Mouse (Mus musculus) layer of hippocampus, adult 2 months (tissue): ENCODE data around the gene Xxylt1. TPM values are rescaled to one million over a fixed set of nuclear protein-coding genes. Genes with fewer than 3 reads are reported as not detected.
A peak's percentile ranks its signal among the peaks of the same experiment; 100 is the strongest.

Source experiments
- DNase-seq, 2 experiments: peaks; one replicate each; pipeline ENCODE4 v3.0.0; 2022; ENCODE audit warnings: low spot score in 2 of 2
- H3K27ac ChIP-seq: fragments of 200-600 bp; 2 replicates; pipeline ENCODE4 v1.8.1; 2022
- H3K4me3 ChIP-seq: fragments of 200-600 bp; 2 replicates; pipeline ENCODE4 v1.8.1; 2022; ENCODE audit warnings: mild to moderate bottlenecking
- CTCF ChIP-seq: fragments of 200-600 bp; conservative IDR thresholded peaks from 2 replicates; pipeline ENCODE4 v1.8.1; 2022; ENCODE audit warnings: antibody characterized with exemption, mild to moderate bottlenecking, moderate library complexity
- total RNA-seq, 2 experiments: library from RNA; stranded (reverse); gene quantifications; 2 replicates each; pipeline ENCODE4 v1.2.3; 2021

Gene Xxylt1
- total RNA-seq, 2 experiments from 2014 or later, result 18.2 to 19.0 TPM

DNA sequence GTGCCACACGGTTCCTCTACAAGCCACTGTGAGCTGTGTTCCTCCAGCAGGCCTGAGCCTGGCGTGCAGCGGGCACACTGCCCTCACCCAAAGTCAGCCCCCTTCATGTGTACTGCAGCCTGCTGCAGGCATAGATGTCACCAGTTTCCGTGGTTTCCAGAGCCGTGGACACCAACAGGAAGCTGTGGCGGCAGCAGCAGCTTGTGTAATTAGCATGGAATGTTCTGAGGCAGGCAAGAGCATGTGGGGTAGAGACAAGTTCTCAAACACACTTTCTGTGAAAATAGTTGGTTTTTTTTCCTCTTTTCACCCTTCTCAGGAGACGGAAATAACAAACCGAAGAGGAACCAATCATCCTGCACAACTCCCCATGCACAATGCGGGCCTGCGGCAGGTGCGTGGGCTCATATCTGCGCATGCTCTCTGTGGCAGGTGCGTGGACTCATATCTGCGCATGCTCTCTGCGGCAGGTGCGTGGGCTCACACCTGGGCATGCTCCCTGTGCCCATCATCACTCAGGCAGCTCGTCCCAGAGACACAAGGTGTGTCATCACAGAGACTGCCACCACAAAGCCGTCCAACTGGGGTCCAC lies 109.2 kb downstream of the Xxylt1 start:
- Histone ChIP-seq H3K4me3 (no peak overlapping the region), H3K27ac (peak overlapping the region; percentile 39; the same call in 1 of the 2 replicates)
- DNase-seq, result no peak
- no peak for TF ChIP-seq CTCF

DNA sequence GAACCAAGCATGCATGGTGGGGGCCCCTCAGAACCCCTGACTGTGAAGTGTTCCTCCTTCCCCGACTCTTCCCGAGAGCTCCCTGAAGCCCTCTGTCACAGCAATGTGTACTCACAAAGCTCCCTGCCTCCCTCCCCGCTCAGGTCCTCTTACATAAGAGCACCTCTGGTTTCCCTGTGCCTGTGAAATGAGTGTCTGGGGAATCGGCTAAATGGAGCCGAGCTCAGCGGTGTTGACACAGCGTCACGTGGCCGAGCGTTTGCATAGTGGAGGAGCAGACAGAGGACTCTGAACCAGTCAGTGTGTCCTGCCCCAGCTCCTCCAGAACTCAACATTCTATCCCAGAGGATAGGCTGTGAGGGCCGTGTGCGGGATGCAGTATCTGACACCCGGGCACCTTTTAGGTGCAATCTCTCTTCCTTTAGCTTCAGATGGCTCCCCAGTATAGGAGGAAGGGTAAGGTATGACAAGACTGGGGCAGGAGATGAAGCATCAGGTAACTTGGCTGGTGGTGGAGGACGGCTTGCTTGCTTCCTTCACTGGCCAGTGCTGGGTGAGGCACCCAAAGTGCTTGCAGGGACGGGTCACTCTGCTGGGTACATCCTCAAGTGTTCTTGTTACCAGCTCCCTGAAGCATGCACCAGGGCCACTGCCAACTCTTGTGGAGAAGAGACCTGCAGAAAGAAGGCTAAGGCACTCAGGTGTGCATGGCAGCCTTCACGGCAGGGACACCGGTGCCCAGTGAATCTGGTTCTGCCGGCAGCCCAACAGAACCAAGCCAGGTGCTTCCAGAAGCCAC lies 111.8 kb downstream of the Xxylt1 start:
- no peak for TF ChIP-seq CTCF
- no peak for DNase-seq
- Histone ChIP-seq H3K4me3 (no peak overlapping the region), H3K27ac (no peak overlapping the region)

DNA sequence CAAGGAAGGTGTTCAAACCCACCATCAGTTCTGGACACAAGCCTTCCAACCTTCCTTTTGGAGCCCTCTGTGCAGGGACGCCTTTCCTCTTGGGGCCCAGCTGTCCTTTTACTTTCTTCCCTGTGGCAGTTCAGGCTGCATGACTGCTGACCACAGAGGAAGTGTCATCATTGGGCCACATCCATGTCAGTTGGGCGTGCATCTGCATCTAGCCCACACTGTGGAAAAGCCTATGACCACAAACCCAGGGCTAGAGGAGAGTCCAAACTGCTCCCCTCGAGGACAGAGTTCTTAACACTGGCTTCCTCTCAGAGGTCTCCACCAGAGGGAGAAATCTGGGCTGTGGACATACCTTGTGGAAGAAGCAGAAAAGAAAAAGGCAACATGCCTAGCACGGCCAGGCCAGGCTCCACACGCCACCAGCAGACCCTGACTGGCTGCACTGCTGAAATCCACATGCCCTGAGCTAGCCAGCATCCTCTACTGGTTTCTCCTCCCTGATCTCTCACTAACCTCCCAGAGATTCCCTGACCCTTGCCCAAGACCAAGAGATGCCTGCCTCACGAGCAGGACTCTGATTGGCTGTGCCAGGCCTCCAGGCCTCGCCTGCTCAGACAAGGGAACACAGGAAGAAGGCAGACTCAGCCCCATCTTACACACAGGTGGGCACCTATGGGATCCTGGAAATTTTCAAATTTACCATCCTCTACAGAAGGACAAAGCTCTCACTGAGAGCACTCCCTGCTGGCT lies 112.7 kb downstream of the Xxylt1 start:
- no peak overlapping the region for H3K4me3 ChIP-seq
- TF ChIP-seq CTCF, result no peak
- DNase-seq, result no peak
- no peak overlapping the region for H3K27ac ChIP-seq

DNA sequence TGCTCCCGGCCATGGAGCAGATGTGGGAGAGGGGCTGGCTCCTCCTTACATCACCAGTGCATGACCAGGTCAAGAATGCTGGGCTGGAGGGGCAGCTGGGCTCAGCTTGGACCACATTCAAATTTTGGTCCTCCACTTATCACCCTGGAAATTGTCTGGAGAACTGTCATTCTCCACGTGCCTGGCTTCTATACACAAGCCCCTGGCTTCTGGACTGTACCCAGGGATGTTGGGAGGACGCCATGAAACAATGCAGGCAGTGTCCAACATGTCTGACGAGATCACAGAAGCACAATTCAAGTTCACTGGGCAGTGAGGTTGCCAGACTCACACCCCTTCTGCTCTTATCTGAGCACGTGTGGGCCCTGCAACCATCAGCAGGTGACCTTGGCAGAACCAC lies 114.5 kb downstream of the Xxylt1 start:
- H3K4me3 ChIP-seq, result no peak overlapping the region
- DNase-seq, result no peak
- TF ChIP-seq CTCF, result no peak
- H3K27ac ChIP-seq, result no peak overlapping the region

DNA sequence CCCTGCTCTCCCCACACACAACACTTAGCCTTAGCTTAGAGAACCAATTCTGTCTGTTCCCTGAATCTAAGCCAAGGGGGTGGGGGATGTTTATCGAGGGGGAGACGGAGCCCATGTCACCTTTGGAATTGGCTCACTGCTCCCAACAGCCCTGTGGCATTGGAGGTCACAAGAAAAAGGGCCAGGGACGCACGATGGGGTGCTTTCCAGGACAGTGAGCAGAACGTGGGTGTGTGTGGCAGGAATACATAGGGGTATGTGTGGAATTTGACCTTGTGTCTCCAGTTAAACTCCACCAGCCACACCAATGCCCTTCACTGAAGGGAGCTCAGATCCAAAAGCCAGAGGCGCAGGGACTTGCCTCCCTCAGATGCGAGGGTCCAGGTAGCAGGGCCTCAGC lies 116.3 kb downstream of the Xxylt1 start:
- Histone ChIP-seq H3K27ac (no peak overlapping the region), H3K4me3 (no peak overlapping the region)
- DNase-seq, result no peak
- no peak for TF ChIP-seq CTCF

DNA sequence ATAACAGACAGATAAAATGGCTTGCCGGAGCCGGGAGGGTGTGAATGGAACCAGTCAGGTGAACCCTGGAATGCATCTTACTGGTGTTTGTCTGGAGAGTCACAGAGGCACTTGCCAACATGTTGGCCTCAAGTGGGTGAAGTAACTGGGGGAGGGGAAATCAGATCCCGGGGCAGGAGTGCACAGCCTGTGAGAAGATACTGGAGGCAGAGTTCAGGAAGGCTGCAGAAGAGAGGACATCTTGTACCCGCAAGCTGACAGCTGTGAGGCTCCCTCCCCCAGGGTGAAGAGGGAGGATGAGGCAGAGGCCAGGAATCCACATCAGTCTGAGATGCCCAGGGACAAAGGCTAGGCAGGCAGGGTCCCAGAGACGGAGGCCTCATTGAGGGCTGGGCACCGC lies 116.8 kb downstream of the Xxylt1 start:
- Histone ChIP-seq H3K27ac (no peak overlapping the region), H3K4me3 (no peak overlapping the region)
- no peak for DNase-seq
- TF ChIP-seq CTCF, result no peak

DNA sequence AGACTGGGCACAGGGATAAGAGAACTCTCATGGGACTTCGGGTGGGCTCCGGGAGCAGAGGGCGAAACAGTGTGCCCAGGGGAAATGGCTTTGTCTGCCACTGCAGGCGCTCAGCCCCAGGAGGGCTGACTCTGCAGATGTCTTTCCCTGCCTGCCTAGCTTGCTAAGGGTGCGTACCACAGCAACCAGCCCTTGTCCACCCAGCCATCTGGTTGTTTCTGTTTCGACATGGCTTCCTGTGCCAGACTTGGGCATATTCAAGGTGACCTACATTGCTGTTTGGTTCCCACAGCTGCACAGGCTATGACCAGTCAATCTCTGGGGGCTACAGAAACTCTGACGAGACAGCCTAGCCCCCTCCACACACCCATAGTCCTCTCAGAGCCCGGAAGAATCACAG lies 118.7 kb downstream of the Xxylt1 start:
- H3K4me3 ChIP-seq, result no peak overlapping the region
- no peak for TF ChIP-seq CTCF
- no peak for DNase-seq
- H3K27ac ChIP-seq, result no peak overlapping the region

DNA sequence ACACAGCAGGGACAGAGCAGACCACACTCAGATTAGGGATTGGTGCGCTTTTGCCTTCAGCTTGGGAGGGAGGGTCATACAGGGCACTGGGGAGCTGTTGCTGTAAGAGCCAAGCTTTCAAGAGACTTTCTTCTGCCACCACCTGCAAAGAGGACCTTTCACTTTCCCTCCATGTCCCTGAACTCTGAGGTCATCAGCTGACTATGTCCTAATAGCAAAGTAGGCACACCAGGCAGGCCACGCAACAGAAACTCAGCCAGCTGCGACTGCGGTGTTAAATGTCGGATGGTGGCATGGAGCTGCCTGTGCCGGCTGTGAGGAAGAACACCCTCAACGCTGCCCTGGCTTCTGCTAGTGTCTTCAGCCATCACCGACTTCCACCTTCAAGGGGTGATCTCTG lies 120.1 kb downstream of the Xxylt1 start:
- Histone ChIP-seq H3K4me3 (no peak overlapping the region), H3K27ac (no peak overlapping the region)
- TF ChIP-seq CTCF, result no peak
- DNase-seq, result no peak

DNA sequence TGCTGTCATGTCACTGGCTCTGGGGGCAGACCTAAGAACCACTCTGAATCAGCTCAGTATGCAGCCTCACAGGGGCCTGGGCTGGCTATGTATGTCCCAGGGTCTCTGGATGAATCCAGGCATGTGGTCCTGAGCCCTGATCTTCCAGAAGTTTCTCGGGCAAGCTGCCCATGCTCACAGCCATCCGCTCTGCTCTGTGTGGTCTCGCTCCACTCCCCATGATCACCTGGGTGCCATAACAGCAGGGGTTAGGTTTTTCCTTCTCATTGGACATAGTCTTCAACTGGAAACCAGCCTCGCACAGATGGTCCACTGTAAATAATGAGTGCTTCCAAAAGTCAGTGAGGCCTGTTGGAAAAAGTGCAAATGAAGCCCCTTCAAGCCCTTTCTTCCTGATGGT lies 121.0 kb downstream of the Xxylt1 start:
- no peak for TF ChIP-seq CTCF
- H3K4me3 ChIP-seq, result no peak overlapping the region
- no peak for DNase-seq
- no peak overlapping the region for H3K27ac ChIP-seq

DNA sequence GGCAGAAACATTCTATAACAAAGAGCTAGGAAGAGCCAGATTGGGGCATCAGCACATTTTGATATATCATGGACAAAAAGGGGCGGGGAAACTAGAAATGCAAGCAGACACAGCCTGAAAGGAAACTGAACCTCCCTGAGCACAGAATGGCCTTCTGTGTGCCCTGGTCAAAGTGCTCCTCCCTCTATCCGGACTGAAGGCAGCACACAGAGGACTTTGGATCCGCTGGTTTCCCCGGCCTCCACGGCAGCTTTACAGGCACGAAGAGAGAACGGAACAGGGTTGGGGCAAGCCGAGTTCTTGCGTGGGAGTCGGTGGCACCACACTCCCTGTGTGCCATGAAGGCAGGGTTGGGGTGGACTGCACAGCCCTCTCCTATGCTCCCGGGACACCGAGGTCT lies 121.5 kb downstream of the Xxylt1 start:
- H3K27ac ChIP-seq, result no peak overlapping the region
- TF ChIP-seq CTCF, result no peak
- no peak for DNase-seq
- H3K4me3 ChIP-seq, result no peak overlapping the region

DNA sequence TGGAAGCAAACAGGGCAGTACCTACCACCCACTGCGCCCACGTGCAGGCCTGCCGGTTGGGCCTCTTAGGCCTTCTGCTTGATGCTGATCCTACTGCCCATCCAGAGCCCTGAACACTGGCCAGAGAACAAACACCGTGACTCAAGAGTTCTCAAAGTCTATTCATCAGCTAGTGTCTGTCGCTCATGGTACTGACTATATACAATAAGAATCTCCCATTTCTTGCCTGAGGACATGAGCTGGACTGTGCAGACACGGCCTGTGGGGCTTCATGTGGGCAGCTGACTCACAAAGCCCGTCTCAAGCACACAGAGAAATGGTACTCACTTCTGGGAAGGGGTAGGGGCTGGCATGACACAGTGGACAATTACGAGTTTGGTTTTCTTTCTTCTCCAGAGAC lies 125.1 kb downstream of the Xxylt1 start:
- TF ChIP-seq CTCF, result no peak
- Histone ChIP-seq H3K27ac (no peak overlapping the region), H3K4me3 (no peak overlapping the region)
- no peak for DNase-seq

DNA sequence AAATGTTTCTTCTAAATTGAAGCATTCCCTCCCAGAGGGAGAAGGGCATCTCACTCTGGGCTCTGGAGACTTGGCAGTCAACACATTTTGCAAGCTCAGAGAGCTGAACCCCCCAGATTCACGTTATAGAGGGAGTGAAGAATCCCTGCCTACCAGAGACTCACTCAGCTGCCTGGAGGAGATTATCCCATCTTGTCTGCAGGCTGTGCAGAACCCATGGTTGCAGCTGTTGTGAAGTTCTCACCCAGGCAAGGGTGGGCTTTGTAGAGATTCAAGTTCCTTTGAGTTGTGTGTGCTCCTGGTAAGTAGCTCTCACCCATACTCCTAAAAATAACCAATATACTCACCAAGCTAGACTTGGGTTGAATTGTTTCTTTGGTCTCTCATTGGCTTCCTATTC lies 132.6 kb downstream of the Xxylt1 start:
- no peak for DNase-seq
- no peak for TF ChIP-seq CTCF
- Histone ChIP-seq H3K4me3 (no peak overlapping the region), H3K27ac (no peak overlapping the region)

DNA sequence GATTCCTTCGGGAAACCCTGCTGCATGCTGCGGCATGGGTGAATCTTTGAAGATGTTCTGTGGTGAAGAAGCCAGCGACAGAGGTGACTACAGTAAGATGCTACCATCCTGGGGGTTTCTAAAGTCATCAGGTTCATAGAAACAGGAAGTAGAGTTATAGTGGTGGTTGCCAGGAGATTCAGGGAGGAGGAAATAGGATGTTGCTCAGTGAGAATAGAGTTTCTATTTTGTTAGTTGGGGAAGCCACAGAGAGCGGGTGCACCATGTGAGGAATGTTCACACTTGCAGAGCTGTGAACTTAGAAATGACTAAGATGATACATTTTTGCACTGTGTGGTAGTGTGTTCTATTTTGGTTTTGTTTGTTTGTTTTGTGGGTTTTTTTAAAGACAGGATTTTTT lies 133.0 kb downstream of the Xxylt1 start:
- no peak for DNase-seq
- no peak overlapping the region for H3K4me3 ChIP-seq
- no peak overlapping the region for H3K27ac ChIP-seq
- no peak for TF ChIP-seq CTCF
